Mouse (Mus musculus) hindbrain, embryonic 16.5 days (tissue): ENCODE results near the gene Skint5. TPM values are rescaled to one million over a fixed set of nuclear protein-coding genes. Genes with fewer than 3 reads are reported as not detected.
"Not testable (repeated sequence)": the region's sequence is repeated elsewhere in the genome, so short reads cannot be mapped to it uniquely, and the experiment has no call there.

Experiments used
- ATAC-seq: fragments of 200-750 bp; cut with Nextera tagmentation; 2 replicates; pipeline ENCODE4 v1.8.0; 2017; ENCODE audit warnings: moderate TSS enrichment, moderate library complexity
- H3K27ac ChIP-seq: fragments of 300-500 bp; sonication (generic); 2 replicates; pipeline ENCODE4 v1.5.1; 2014; ENCODE audit warnings: low read depth, mild to moderate bottlenecking, control low read depth, low read length, moderate library complexity
- H3K27me3 ChIP-seq: fragments of 300-500 bp; sonication (generic); replicated peaks from 2 replicates; pipeline ENCODE4 v1.6.1; 2014; ENCODE audit warnings: low read length; ENCODE audit not compliant: control insufficient read depth, insufficient read depth
- H3K36me3 ChIP-seq: fragments of 300-500 bp; sonication (generic); 2 replicates; pipeline ENCODE4 v1.6.1; 2014; ENCODE audit warnings: mild to moderate bottlenecking, low read length, moderate library complexity, mixed read lengths; ENCODE audit not compliant: control insufficient read depth, insufficient read depth
- H3K4me1 ChIP-seq: fragments of 300-500 bp; sonication (generic); 2 replicates; pipeline ENCODE4 v1.6.1; 2014; ENCODE audit warnings: low read depth, low read length; ENCODE audit not compliant: control insufficient read depth, insufficient read depth
- H3K4me2 ChIP-seq: fragments of 300-500 bp; sonication (generic); 2 replicates; pipeline ENCODE4 v1.6.1; 2014; ENCODE audit warnings: mild to moderate bottlenecking, low read length, control low read depth, moderate library complexity
- H3K4me3 ChIP-seq: fragments of 300-500 bp; sonication (generic); 2 replicates; pipeline ENCODE4 v1.5.1; 2014; ENCODE audit warnings: mild to moderate bottlenecking, low read length, control low read depth, moderate library complexity
- H3K9ac ChIP-seq: fragments of 300-500 bp; sonication (generic); 2 replicates; pipeline ENCODE4 v1.6.1; 2014; ENCODE audit warnings: low read depth, mild to moderate bottlenecking, control low read depth, low read length, moderate library complexity
- H3K9me3 ChIP-seq: fragments of 300-500 bp; sonication (generic); 2 replicates; pipeline ENCODE4 v1.6.1; 2014; ENCODE audit warnings: mild to moderate bottlenecking, low read length, moderate library complexity; ENCODE audit not compliant: control insufficient read depth
- WGBS: fragments of 180-500 bp; shearing (Covaris S2); extraction: QIAGEN DNeasy Blood & Tissue Kit; methylation state at CpG from one replicate; pipeline ENCODE4 v1.1.7; 2014; 5-methylcytosine and 5-hydroxymethylcytosine counted together
- polyA plus RNA-seq: library from polyadenylated mRNA; unstranded; fragments of >200 nt; fragmentation: Nextera tagmentation; extraction: Ambion mirVana; gene quantifications from 2 replicates; pipeline ENCODE4 v1.2.1, GENCODE M21; 2015

Gene Skint5
- not detected in 2 replicates for polyA plus RNA-seq

- Histone ChIP-seq H3K4me1 (no peaks in the 10 kb centered on the region), H3K36me3 (no peaks in the 10 kb centered on the region), H3K9ac (no peak within 1 kb of the TSS), H3K9me3 (0 out of 2 replicates have a peak, but pooled peaks cover 2% of the 10 kb centered on the region), H3K27me3 (no peaks in the 10 kb centered on the region), H3K4me2 (no peak within 1 kb of the TSS), H3K4me3 (no peak within 1 kb of the TSS), H3K27ac (no peak within 1 kb of the TSS)
- 91% methylated on average over 3 of the region's 3 CpGs for WGBS
- ATAC-seq, result no peak
Measured at GRCm38 (mm10) chr4:113999403-113999802, at the start of gene Skint5. Gene Skint5, minus strand, starts transcription at chr4:113999503.

GRCm38 (mm10) chr4:113957343-113957742 is 42.0 kb downstream of the Skint5 start:
- no peak overlapping the region for H3K4me2 ChIP-seq
- H3K9ac ChIP-seq, result no peak overlapping the region
- peaks cover 5% of the 10 kb centered on the region for H3K9me3 ChIP-seq
- H3K4me1 ChIP-seq, result no peaks in the 10 kb centered on the region
- no peaks in the 10 kb centered on the region for H3K36me3 ChIP-seq
- 58% methylated on average over 1 of the region's 1 CpGs for WGBS
- no peak overlapping the region for H3K4me3 ChIP-seq
- no peak overlapping the region for H3K27ac ChIP-seq
- H3K27me3 ChIP-seq, result no peaks in the 10 kb centered on the region
- no peak for ATAC-seq

DNA sequence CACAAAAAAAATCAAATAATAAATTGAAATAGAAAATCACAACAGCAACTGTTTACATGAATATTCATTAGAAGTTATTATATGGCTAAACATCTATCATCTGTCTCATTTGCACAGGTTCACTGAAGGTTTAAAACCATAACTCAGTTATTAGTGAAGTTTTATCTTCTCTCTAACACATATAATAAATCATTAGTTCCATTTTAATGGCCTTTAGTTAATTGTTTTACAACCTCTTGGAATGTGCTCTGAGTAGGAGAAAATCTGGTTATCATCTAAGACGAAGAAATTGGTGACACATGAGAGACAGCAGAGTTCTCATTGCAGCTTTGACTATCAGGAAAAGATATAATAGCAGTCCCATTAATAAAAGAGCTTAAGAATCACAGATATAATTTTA is 235.1 kb downstream of the Skint5 start:
- H3K4me2 ChIP-seq, result no peak overlapping the region
- 67% methylated on average over 1 of the region's 1 CpGs for WGBS
- H3K4me1 ChIP-seq, result no peaks in the 10 kb centered on the region
- H3K9me3 ChIP-seq, result no peaks in the 10 kb centered on the region; the same call in 1 of the 2 replicates
- H3K27ac ChIP-seq, result no peak overlapping the region
- ATAC-seq, result no peak
- H3K4me3 ChIP-seq, result no peak overlapping the region
- no peaks in the 10 kb centered on the region for H3K36me3 ChIP-seq
- H3K9ac ChIP-seq, result no peak overlapping the region
- H3K27me3 ChIP-seq, result no peaks in the 10 kb centered on the region

DNA sequence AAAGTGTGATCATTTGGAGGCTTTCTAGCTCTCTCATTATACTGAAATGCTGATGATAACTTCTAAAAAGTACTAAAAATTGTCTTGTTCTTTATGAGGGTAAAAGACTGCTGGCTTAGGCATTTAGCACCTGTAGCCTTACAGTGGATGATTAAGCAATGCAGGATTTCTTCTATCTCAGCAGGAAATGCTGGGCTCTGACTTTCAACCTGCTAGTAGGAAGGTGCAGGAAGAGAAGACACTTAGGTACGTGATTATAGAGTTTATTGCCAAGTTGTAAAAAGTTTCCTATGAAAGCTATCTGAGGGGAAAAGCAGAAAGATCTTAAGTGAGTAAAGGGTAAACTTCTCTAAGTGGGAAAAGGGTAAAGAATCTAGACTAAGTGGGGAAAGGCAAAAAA is 235.6 kb downstream of the Skint5 start:
- Histone ChIP-seq H3K4me3 (no peak overlapping the region), H3K9me3 (no peaks in the 10 kb centered on the region; the same call in 1 of the 2 replicates), H3K9ac (no peak overlapping the region), H3K4me1 (no peaks in the 10 kb centered on the region), H3K27ac (no peak overlapping the region), H3K4me2 (no peak overlapping the region), H3K36me3 (no peaks in the 10 kb centered on the region), H3K27me3 (no peaks in the 10 kb centered on the region)
- WGBS, result 66% methylated on average over 1 of the region's 1 CpGs
- no peak for ATAC-seq

DNA sequence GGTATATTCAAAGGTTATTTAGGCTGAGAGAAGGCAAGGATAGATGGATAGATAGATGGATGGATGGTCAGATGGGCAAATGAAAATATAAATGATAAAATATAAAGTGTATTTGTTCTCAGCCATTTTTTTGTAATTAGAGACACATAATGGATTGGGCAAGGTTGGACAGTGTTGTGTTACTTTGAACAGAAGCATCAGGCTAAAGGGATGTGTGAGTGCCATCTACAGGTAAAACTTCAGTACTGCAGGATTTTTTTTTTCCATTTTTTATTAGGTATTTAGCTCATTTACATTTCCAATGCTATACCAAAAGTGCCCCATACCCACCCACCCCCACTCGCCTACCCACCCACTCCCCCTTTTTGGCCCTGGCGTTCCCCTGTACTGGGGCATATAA is 551.1 kb downstream of the Skint5 start:
- H3K27me3 ChIP-seq, H3K36me3 ChIP-seq, H3K4me3 ChIP-seq, H3K4me2 ChIP-seq, H3K4me1 ChIP-seq, H3K9ac ChIP-seq, H3K27ac ChIP-seq, ATAC-seq: not testable (repeated sequence)
- 67% methylated on average over 1 of the region's 2 CpGs for WGBS
- peaks cover 14% of the 10 kb centered on the region for H3K9me3 ChIP-seq

Other genes with a start within 250 kb of the Skint5 start
- gene Skint11, start 163.9 kb upstream of the Skint5 start, polyA plus RNA-seq, result not detected in 2 replicates